Mouse (Mus musculus): ENCODE measurements around the gene Dnajc11. TPM values are rescaled to one million over a fixed set of nuclear protein-coding genes. Genes with fewer than 3 reads are reported as not detected.
A peak's percentile ranks its signal among the peaks of the same experiment; 100 is the strongest.

Dnajc11 gene
- polyA plus RNA-seq, 1 experiment from 2014 or later, result 85.8 TPM

GRCm38 (mm10) chr4:152009076-152010051 lies 75.9 kb downstream of the Dnajc11 start:
- Histone ChIP-seq H3K27ac (peak overlapping the region; percentile 95), H3K27me3 (ENCODE audit: insufficient read depth, poor library complexity, severe bottlenecking) (no peaks in the 10 kb centered on the region), H3K9me3 (no peaks in the 10 kb centered on the region), H3K4me1 (peaks cover 70% of the 10 kb centered on the region), H3K4me3 (peak overlapping the region; percentile 96), H3K36me3 (peaks cover 29% of the 10 kb centered on the region)
- no peak for DNase-seq (ENCODE audit: low spot score)
- under 1% methylated on average over 113 of the region's 115 CpGs for WGBS

GRCm38 (mm10) chr4:152010091-152010706 lies 76.7 kb downstream of the Dnajc11 start:
- WGBS, result 1% methylated on average over 10 of the region's 10 CpGs
- peaks cover 72% of the 10 kb centered on the region for H3K4me1 ChIP-seq
- peak; percentile 93 for DNase-seq (ENCODE audit: low spot score)
- peak overlapping the region; percentile 96 for H3K4me3 ChIP-seq
- H3K36me3 ChIP-seq, result peaks cover 37% of the 10 kb centered on the region
- H3K9me3 ChIP-seq, result no peaks in the 10 kb centered on the region
- no peaks in the 10 kb centered on the region for H3K27me3 ChIP-seq (ENCODE audit: insufficient read depth, poor library complexity, severe bottlenecking)
- H3K27ac ChIP-seq, result peak overlapping the region; percentile 95

GRCm38 (mm10) chr4:152010707-152011134 lies 77.2 kb downstream of the Dnajc11 start:
- no peak for DNase-seq (ENCODE audit: low spot score)
- Histone ChIP-seq H3K36me3 (peaks cover 42% of the 10 kb centered on the region), H3K27ac (peak overlapping the region; percentile 95), H3K4me3 (peak overlapping the region; percentile 96), H3K4me1 (peaks cover 72% of the 10 kb centered on the region), H3K9me3 (no peaks in the 10 kb centered on the region), H3K27me3 (ENCODE audit: insufficient read depth, poor library complexity, severe bottlenecking) (no peaks in the 10 kb centered on the region)
- 5% methylated on average over 13 of the region's 13 CpGs for WGBS

- Histone ChIP-seq H3K27me3 (ENCODE audit: insufficient read depth, poor library complexity, severe bottlenecking) (no peaks in the 10 kb centered on the region), H3K36me3 (peaks cover 48% of the 10 kb centered on the region), H3K4me3 (peak overlapping the region; percentile 96), H3K9me3 (no peaks in the 10 kb centered on the region), H3K27ac (peak overlapping the region; percentile 95), H3K4me1 (peaks cover 76% of the 10 kb centered on the region)
- no peak for DNase-seq (ENCODE audit: low spot score)
- 57% methylated on average over 8 of the region's 8 CpGs for WGBS
Measured at GRCm38 (mm10) chr4:152011171-152011760, 77.8 kb downstream of the Dnajc11 start.

GRCm38 (mm10) chr4:152012109-152012508 lies 78.6 kb downstream of the Dnajc11 start:
- 80% methylated on average over 16 of the region's 16 CpGs for WGBS
- no peaks in the 10 kb centered on the region for H3K27me3 ChIP-seq (ENCODE audit: insufficient read depth, poor library complexity, severe bottlenecking)
- peak overlapping the region; percentile 10 for H3K27ac ChIP-seq
- H3K4me3 ChIP-seq, result peak overlapping the region; percentile 96
- DNase-seq (ENCODE audit: low spot score), result no peak
- H3K9me3 ChIP-seq, result no peaks in the 10 kb centered on the region
- H3K4me1 ChIP-seq, result peaks cover 68% of the 10 kb centered on the region
- peaks cover 56% of the 10 kb centered on the region for H3K36me3 ChIP-seq

GRCm38 (mm10) chr4:152013036-152013813 lies 79.7 kb downstream of the Dnajc11 start:
- no peak for DNase-seq (ENCODE audit: low spot score)
- Histone ChIP-seq H3K4me3 (peak overlapping the region; percentile 96), H3K4me1 (peaks cover 58% of the 10 kb centered on the region), H3K27ac (peak overlapping the region; percentile 39; the same call in 1 of the 2 replicates), H3K27me3 (ENCODE audit: insufficient read depth, poor library complexity, severe bottlenecking) (no peaks in the 10 kb centered on the region), H3K9me3 (no peaks in the 10 kb centered on the region), H3K36me3 (peaks cover 68% of the 10 kb centered on the region)
- 75% methylated on average over 12 of the region's 12 CpGs for WGBS

- Histone ChIP-seq H3K27me3 (ENCODE audit: insufficient read depth, poor library complexity, severe bottlenecking) (no peaks in the 10 kb centered on the region), H3K9me3 (no peaks in the 10 kb centered on the region), H3K36me3 (peaks cover 100% of the 10 kb centered on the region), H3K27ac (no peak overlapping the region), H3K4me3 (no peak overlapping the region), H3K4me1 (peaks cover 15% of the 10 kb centered on the region; the same call in 1 of the 2 replicates)
- DNase-seq (ENCODE audit: low spot score), result no peak
- WGBS, result 84% methylated on average over 6 of the region's 6 CpGs
Measured at GRCm38 (mm10) chr4:152019073-152019472, 85.6 kb downstream of the Dnajc11 start.

- no peaks in the 10 kb centered on the region for H3K9me3 ChIP-seq
- 92% methylated on average over 21 of the region's 21 CpGs for WGBS
- H3K36me3 ChIP-seq, result peaks cover 96% of the 10 kb centered on the region
- no peak overlapping the region for H3K4me3 ChIP-seq
- no peak overlapping the region for H3K27ac ChIP-seq
- DNase-seq (ENCODE audit: low spot score), result no peak
- no peaks in the 10 kb centered on the region for H3K27me3 ChIP-seq (ENCODE audit: insufficient read depth, poor library complexity, severe bottlenecking)
- H3K4me1 ChIP-seq, result peaks cover 16% of the 10 kb centered on the region
Measured at GRCm38 (mm10) chr4:152020024-152020423, 86.5 kb downstream of the Dnajc11 start.

- 76% methylated on average over 12 of the region's 12 CpGs for WGBS
- DNase-seq (ENCODE audit: low spot score), result no peak
- H3K4me3 ChIP-seq, result no peak overlapping the region
Measured at GRCm38 (mm10) chr4:152021568-152022097, 88.1 kb downstream of the Dnajc11 start.

GRCm38 (mm10) chr4:152022506-152022905 lies 89.0 kb downstream of the Dnajc11 start:
- no peaks in the 10 kb centered on the region for H3K27me3 ChIP-seq (ENCODE audit: insufficient read depth, poor library complexity, severe bottlenecking)
- H3K4me3 ChIP-seq, result no peak overlapping the region
- 88% methylated on average over 8 of the region's 8 CpGs for WGBS
- no peak for DNase-seq (ENCODE audit: low spot score)
- no peak overlapping the region for H3K27ac ChIP-seq
- peaks cover 32% of the 10 kb centered on the region for H3K4me1 ChIP-seq
- no peaks in the 10 kb centered on the region for H3K9me3 ChIP-seq
- peaks cover 76% of the 10 kb centered on the region for H3K36me3 ChIP-seq

More at GRCm38 (mm10) chr4:152021568-152022097, 88.1 kb downstream of the Dnajc11 start:
- Histone ChIP-seq H3K36me3 (peaks cover 85% of the 10 kb centered on the region), H3K27ac (no peak overlapping the region), H3K27me3 (ENCODE audit: insufficient read depth, poor library complexity, severe bottlenecking) (no peaks in the 10 kb centered on the region), H3K9me3 (no peaks in the 10 kb centered on the region), H3K4me1 (peaks cover 28% of the 10 kb centered on the region)

GRCm38 (mm10) chr4:152024525-152024924 lies 91.0 kb downstream of the Dnajc11 start:
- H3K36me3 ChIP-seq, result peaks cover 56% of the 10 kb centered on the region
- H3K27me3 ChIP-seq (ENCODE audit: insufficient read depth, poor library complexity, severe bottlenecking), result no peaks in the 10 kb centered on the region
- H3K9me3 ChIP-seq, result no peaks in the 10 kb centered on the region
- H3K27ac ChIP-seq, result no peak overlapping the region
- 89% methylated on average over 11 of the region's 11 CpGs for WGBS
- H3K4me1 ChIP-seq, result peaks cover 43% of the 10 kb centered on the region
- no peak for DNase-seq (ENCODE audit: low spot score)
- H3K4me3 ChIP-seq, result no peak overlapping the region
